Mouse (Mus musculus): ENCODE data around the gene Tgfbr2. TPM values are rescaled to one million over a fixed set of nuclear protein-coding genes. Genes with fewer than 3 reads are reported as not detected.

Tgfbr2 gene
- polyA plus RNA-seq (2012; rRNA removed; ENCODE audit: low replicate concordance), result 125 and 167 TPM in 2 replicates

GRCm38 (mm10) chr9:116174481-116175461 is at the start of gene Tgfbr2:
Gene Tgfbr2 (minus strand): TSS chr9:116175360.

